Mouse (Mus musculus) layer of hippocampus, adult 2 months (tissue): Measurements from ENCODE around the gene Anks1. TPM values are rescaled to one million over a fixed set of nuclear protein-coding genes. Genes with fewer than 3 reads are reported as not detected.

ENCODE experiments used
- DNase-seq, 2 experiments: peaks; one replicate each; pipeline ENCODE4 v3.0.0; 2022; ENCODE audit warnings: low spot score in 2 of 2
- H3K27ac ChIP-seq: fragments of 200-600 bp; 2 replicates; pipeline ENCODE4 v1.8.1; 2022
- H3K4me3 ChIP-seq: fragments of 200-600 bp; 2 replicates; pipeline ENCODE4 v1.8.1; 2022; ENCODE audit warnings: mild to moderate bottlenecking
- CTCF ChIP-seq: fragments of 200-600 bp; conservative IDR thresholded peaks from 2 replicates; pipeline ENCODE4 v1.8.1; 2022; ENCODE audit warnings: antibody characterized with exemption, mild to moderate bottlenecking, moderate library complexity
- total RNA-seq, 2 experiments: library from RNA; stranded (reverse); gene quantifications; 2 replicates each; pipeline ENCODE4 v1.2.3; 2021

Gene Anks1
- total RNA-seq, 2 experiments from 2014 or later: 35.6 to 42.0 TPM

- TF ChIP-seq CTCF: no peak
Observed at GRCm38 (mm10) chr17:27964607-27965006, 55.5 kb downstream of the Anks1 start.

GRCm38 (mm10) chr17:27965292-27965691 is 56.2 kb downstream of the Anks1 start:
- no peak for DNase-seq
- Histone ChIP-seq H3K4me3 (no peak overlapping the region), H3K27ac (no peak overlapping the region)
- TF ChIP-seq CTCF: no peak

More at GRCm38 (mm10) chr17:27964607-27965006, 55.5 kb downstream of the Anks1 start:
- no peak for DNase-seq
- H3K27ac ChIP-seq: no peak overlapping the region
- no peak overlapping the region for H3K4me3 ChIP-seq

- Histone ChIP-seq H3K4me3 (no peak overlapping the region), H3K27ac (no peak overlapping the region)
- no peak for DNase-seq
- no peak for TF ChIP-seq CTCF
Observed at GRCm38 (mm10) chr17:27966056-27966455, 57.0 kb downstream of the Anks1 start.

- peak in 1 of 2 experiments; percentile 23 for DNase-seq
- Histone ChIP-seq H3K27ac (no peak overlapping the region), H3K4me3 (no peak overlapping the region)
- TF ChIP-seq CTCF: no peak
Observed at GRCm38 (mm10) chr17:27966508-27967021, 57.5 kb downstream of the Anks1 start.

GRCm38 (mm10) chr17:27967529-27967928 is 58.4 kb downstream of the Anks1 start:
- Histone ChIP-seq H3K27ac (peak overlapping the region; percentile 72; the same call in 1 of the 2 replicates), H3K4me3 (no peak overlapping the region)
- TF ChIP-seq CTCF: no peak
- no peak for DNase-seq

- no peak for TF ChIP-seq CTCF
- no peak for DNase-seq
- peak overlapping the region; percentile 72 for H3K27ac ChIP-seq
- H3K4me3 ChIP-seq: no peak overlapping the region
Observed at GRCm38 (mm10) chr17:27968033-27968750, 59.1 kb downstream of the Anks1 start.

GRCm38 (mm10) chr17:27968903-27969302 is 59.8 kb downstream of the Anks1 start:
- H3K27ac ChIP-seq: peak overlapping the region; percentile 72
- H3K4me3 ChIP-seq: no peak overlapping the region
- no peak for TF ChIP-seq CTCF
- no peak for DNase-seq

- Histone ChIP-seq H3K27ac (peak overlapping the region; percentile 72), H3K4me3 (no peak overlapping the region)
- no peak for DNase-seq
- peak; percentile 66 for TF ChIP-seq CTCF
Observed at GRCm38 (mm10) chr17:27969365-27969764, 60.3 kb downstream of the Anks1 start.

GRCm38 (mm10) chr17:27969896-27970295 is 60.8 kb downstream of the Anks1 start:
- no peak for DNase-seq
- TF ChIP-seq CTCF: no peak
- Histone ChIP-seq H3K4me3 (no peak overlapping the region), H3K27ac (peak overlapping the region; percentile 72)

- DNase-seq: no peak
Observed at GRCm38 (mm10) chr17:27970305-27970704, 61.2 kb downstream of the Anks1 start.

GRCm38 (mm10) chr17:27971496-27971895 is 62.4 kb downstream of the Anks1 start:
- DNase-seq: peak; percentile 69 to 76
- no peak for TF ChIP-seq CTCF
- Histone ChIP-seq H3K4me3 (no peak overlapping the region), H3K27ac (peak overlapping the region; percentile 43; the same call in 1 of the 2 replicates)

More at GRCm38 (mm10) chr17:27970305-27970704, 61.2 kb downstream of the Anks1 start:
- Histone ChIP-seq H3K27ac (peak overlapping the region; percentile 72), H3K4me3 (no peak overlapping the region)
- no peak for TF ChIP-seq CTCF

- no peak overlapping the region for H3K4me3 ChIP-seq
- no peak for DNase-seq
- H3K27ac ChIP-seq: no peak overlapping the region
- no peak for TF ChIP-seq CTCF
Observed at GRCm38 (mm10) chr17:27973337-27973736, 64.2 kb downstream of the Anks1 start.

GRCm38 (mm10) chr17:27976266-27976665 is 67.2 kb downstream of the Anks1 start:
- no peak for TF ChIP-seq CTCF
- H3K4me3 ChIP-seq: no peak overlapping the region
- DNase-seq: no peak
- H3K27ac ChIP-seq: peak overlapping the region; percentile 71

- peak in 1 of 2 experiments; percentile 24 for DNase-seq
- H3K4me3 ChIP-seq: no peak overlapping the region
- TF ChIP-seq CTCF: 0 out of 2 replicates have a peak, but pooled peaks have one; percentile 4
- H3K27ac ChIP-seq: peak overlapping the region; percentile 71
Observed at GRCm38 (mm10) chr17:27977008-27977636, 68.0 kb downstream of the Anks1 start.
